Mouse (Mus musculus) limb, embryonic 13.5 days (tissue): Measurements from ENCODE around the gene Kcnj8. TPM values are rescaled to one million over a fixed set of nuclear protein-coding genes. Genes with fewer than 3 reads are reported as not detected.
A peak's percentile ranks its signal among the peaks of the same experiment; 100 is the strongest.
"Not testable (repeated sequence)": the region's sequence is repeated elsewhere in the genome, so short reads cannot be mapped to it uniquely, and the experiment has no call there.

Source experiments
- ATAC-seq: fragments of 200-750 bp; cut with Nextera tagmentation; 2 replicates; pipeline ENCODE4 v1.8.0; 2017; ENCODE audit warnings: low read depth, moderate number of reproducible peaks, moderate TSS enrichment; ENCODE audit not compliant: low FRiP score
- H3K27ac ChIP-seq: fragments of 300-500 bp; sonication (generic); 2 replicates; pipeline ENCODE4 v1.5.1; 2015; ENCODE audit warnings: inconsistent platforms, mild to moderate bottlenecking, moderate library complexity
- H3K27me3 ChIP-seq: fragments of 300-500 bp; sonication (generic); 2 replicates; pipeline ENCODE4 v1.6.1; 2015; ENCODE audit warnings: mild to moderate bottlenecking, inconsistent platforms
- H3K36me3 ChIP-seq: fragments of 300-500 bp; sonication (generic); 2 replicates; pipeline ENCODE4 v1.6.1; 2015; ENCODE audit warnings: inconsistent platforms, mild to moderate bottlenecking, moderate library complexity
- H3K4me1 ChIP-seq: fragments of 300-500 bp; sonication (generic); 2 replicates; pipeline ENCODE4 v1.6.1; 2015; ENCODE audit warnings: inconsistent platforms
- H3K4me2 ChIP-seq: fragments of 300-500 bp; sonication (generic); replicated peaks from 2 replicates; pipeline ENCODE4 v1.6.1; 2015; ENCODE audit warnings: inconsistent platforms, mild to moderate bottlenecking, moderate library complexity
- H3K4me3 ChIP-seq: fragments of 300-500 bp; sonication (generic); 2 replicates; pipeline ENCODE4 v1.5.1; 2015; ENCODE audit warnings: moderate library complexity, mild to moderate bottlenecking, inconsistent platforms
- H3K9ac ChIP-seq: fragments of 300-500 bp; sonication (generic); 2 replicates; pipeline ENCODE4 v1.6.1; 2015; ENCODE audit warnings: mild to moderate bottlenecking, inconsistent platforms
- H3K9me3 ChIP-seq: fragments of 300-500 bp; sonication (generic); 2 replicates; pipeline ENCODE4 v1.6.1; 2016; ENCODE audit warnings: inconsistent platforms
- WGBS: fragments of 180-500 bp; shearing (Covaris S2); methylation state at CpG from one replicate; pipeline ENCODE4 v1.1.7; 2015; 5-methylcytosine and 5-hydroxymethylcytosine counted together
- polyA plus RNA-seq: library from polyadenylated mRNA; unstranded; fragments of >200 nt; fragmentation: Nextera tagmentation; extraction: Ambion mirVana; gene quantifications from 2 replicates; pipeline ENCODE4 v1.2.1, GENCODE M21; 2015

The Kcnj8 gene
- polyA plus RNA-seq, 1 experiment from 2014 or later, result 5.9 TPM

DNA sequence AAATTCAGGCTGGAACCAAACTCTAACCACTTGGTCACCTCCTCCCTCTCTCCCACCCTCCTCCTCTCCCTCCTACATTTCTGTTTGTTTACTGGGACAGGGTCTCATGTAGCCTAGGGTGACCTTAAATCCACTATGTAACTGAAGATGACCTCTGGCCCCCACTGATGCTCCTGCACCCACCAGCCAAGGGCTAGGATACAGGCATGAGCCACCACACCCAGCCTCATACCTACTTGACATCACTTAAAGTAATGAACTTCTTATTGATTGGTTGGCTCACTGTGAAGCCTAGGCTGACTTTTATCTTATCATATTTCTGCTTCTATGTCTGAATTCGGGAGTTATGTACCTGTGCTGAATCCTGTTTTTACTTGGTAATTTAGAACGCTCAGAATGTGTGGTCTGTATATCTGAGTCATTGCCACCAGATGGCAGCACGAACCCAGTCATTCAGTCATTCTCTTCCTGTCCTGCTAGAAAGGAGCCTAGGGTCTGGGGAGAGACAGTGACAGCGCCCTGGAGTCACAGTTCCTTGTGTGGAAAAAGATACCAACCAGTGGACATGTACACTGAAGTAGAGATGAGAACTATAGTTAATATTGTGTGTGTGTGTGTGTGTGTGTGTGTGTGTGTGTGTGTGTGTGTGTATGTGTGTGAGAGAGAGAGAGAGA, 46.6 kb downstream of the Kcnj8 start:
- WGBS, result 3% methylated on average over 4 of the region's 4 CpGs
- H3K4me1 ChIP-seq, result 0 out of 2 replicates have a peak, but pooled peaks cover 5% of the 10 kb centered on the region
- no peak overlapping the region for H3K4me3 ChIP-seq
- 0 out of 2 replicates have a peak, but pooled peaks cover 3% of the 10 kb centered on the region for H3K27me3 ChIP-seq
- peak; percentile 81 for ATAC-seq
- no peak overlapping the region for H3K9ac ChIP-seq
- no peak overlapping the region for H3K27ac ChIP-seq
- no peaks in the 10 kb centered on the region for H3K36me3 ChIP-seq
- H3K4me2 ChIP-seq, result no peak overlapping the region
- no peaks in the 10 kb centered on the region for H3K9me3 ChIP-seq

DNA sequence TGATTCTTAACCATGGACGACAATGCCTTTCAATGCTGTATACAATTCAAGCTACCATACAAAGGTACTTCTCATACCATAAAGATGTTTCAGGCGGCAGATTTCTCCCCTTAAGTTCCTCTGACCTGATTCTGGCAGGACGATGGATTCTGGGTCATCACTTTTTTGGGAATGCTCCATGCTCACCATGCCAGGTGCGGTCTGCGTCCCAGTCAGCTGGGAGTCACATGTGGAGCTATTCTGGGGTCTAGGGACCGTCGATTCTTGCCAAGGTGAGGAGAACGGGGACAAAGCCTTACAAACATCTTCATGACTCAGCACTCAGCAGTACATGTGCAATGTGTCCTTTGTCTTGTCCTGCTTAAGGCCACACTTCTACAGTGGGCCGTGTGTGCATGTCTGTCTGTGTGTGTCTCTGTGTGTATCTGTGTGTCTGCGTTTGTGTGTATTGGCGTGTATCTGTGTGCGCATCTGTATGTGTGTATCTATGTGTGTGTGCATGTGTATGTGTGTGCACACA, 49.8 kb downstream of the Kcnj8 start:
- no peak for ATAC-seq
- 0 out of 2 replicates have a peak, but pooled peaks cover 3% of the 10 kb centered on the region for H3K27me3 ChIP-seq
- H3K36me3 ChIP-seq, result no peaks in the 10 kb centered on the region
- H3K9ac ChIP-seq, result no peak overlapping the region
- 82% methylated on average over 12 of the region's 12 CpGs for WGBS
- H3K4me2 ChIP-seq, result no peak overlapping the region
- no peaks in the 10 kb centered on the region for H3K4me1 ChIP-seq
- H3K27ac ChIP-seq, result no peak overlapping the region
- H3K9me3 ChIP-seq, result no peaks in the 10 kb centered on the region
- no peak overlapping the region for H3K4me3 ChIP-seq

DNA sequence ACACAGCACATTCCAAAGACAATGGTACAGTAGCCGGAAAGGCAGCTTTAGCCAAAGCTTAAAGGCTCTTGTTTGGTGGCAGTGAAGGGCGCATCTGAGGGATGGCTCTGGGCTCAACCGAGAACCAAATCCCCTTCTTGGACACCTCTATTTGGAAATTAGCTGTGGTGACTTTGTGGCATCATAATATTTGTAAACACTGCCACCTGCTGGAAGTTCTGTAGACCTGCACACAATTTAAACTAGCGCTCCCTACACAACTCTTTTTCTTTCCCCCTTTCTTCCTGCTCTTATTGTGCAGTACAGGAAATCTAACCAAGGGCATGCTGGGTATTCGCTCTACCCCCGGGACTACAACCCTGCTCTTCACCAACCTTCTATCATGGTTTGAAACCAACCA, 52.3 kb downstream of the Kcnj8 start:
- ATAC-seq, result peak; percentile 52; the same call in 1 of the 2 replicates

DNA sequence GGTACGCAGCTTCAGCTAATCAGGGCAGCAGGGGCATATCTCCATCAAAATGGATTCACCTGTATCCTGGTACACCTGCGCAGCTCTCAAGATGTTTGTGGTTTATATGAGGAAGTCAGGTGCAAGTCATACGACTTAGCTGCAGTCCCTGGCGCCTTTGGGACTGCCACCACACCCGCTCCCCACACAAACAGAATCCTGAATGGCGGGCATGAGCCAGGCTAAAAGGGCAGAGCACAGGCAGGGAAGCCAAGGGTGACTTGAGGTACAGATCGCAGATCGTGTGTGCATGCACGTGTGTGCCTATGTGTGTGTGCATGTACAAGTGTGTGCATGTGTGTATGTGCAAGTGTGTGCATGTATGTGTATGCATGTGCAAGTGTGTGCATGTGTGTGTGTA, 56.0 kb downstream of the Kcnj8 start:
- H3K4me2 ChIP-seq, H3K9me3 ChIP-seq: not testable (repeated sequence)
- 72% methylated on average over 9 of the region's 9 CpGs for WGBS

More for the DNA sequence above, 52.3 kb downstream of the Kcnj8 start:
- no peaks in the 10 kb centered on the region for H3K36me3 ChIP-seq
- WGBS, result 22% methylated on average over 6 of the region's 6 CpGs
- no peaks in the 10 kb centered on the region for H3K9me3 ChIP-seq
- peaks cover 9% of the 10 kb centered on the region; the same call in 1 of the 2 replicates for H3K27me3 ChIP-seq
- no peak overlapping the region for H3K27ac ChIP-seq
- H3K4me1 ChIP-seq, result no peaks in the 10 kb centered on the region; the same call in 1 of the 2 replicates
- H3K9ac ChIP-seq, result no peak overlapping the region
- no peak overlapping the region for H3K4me2 ChIP-seq
- no peak overlapping the region for H3K4me3 ChIP-seq

DNA sequence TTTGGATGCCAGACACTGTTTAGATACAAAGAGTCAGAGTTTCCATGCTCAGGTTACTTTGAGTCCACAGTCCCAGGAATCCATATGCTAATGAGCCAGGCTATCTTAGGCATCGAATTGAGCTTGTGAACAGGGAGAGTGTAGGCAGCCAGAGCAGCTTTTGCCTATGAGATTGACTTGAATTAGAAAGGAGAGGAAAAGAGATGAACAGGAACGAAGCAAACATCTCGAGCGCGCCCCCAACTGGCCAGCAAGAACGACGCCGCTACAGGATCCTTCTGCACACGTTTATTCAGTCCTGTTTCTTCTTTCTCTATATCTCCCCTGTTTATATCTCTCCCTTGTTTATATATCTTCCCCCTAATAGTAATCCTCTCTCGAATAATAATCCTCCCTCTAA, 56.5 kb downstream of the Kcnj8 start:
- H3K9ac ChIP-seq, result no peak overlapping the region
- WGBS, result 4% methylated on average over 10 of the region's 10 CpGs
- peaks cover 11% of the 10 kb centered on the region for H3K4me1 ChIP-seq
- H3K9me3 ChIP-seq, result no peaks in the 10 kb centered on the region
- H3K36me3 ChIP-seq, result no peaks in the 10 kb centered on the region
- no peak for ATAC-seq
- no peak overlapping the region for H3K27ac ChIP-seq
- H3K27me3 ChIP-seq, result peaks cover 16% of the 10 kb centered on the region; the same call in 1 of the 2 replicates
- no peak overlapping the region for H3K4me2 ChIP-seq
- no peak overlapping the region for H3K4me3 ChIP-seq

More for the DNA sequence above, 56.0 kb downstream of the Kcnj8 start:
- not testable (repeated sequence) for H3K9ac ChIP-seq, H3K27ac ChIP-seq, ATAC-seq, H3K4me3 ChIP-seq, H3K36me3 ChIP-seq
- Histone ChIP-seq H3K4me1 (peaks cover 11% of the 10 kb centered on the region), H3K27me3 (peaks cover 14% of the 10 kb centered on the region; the same call in 1 of the 2 replicates)

Other genes with a start within 250 kb of the Kcnj8 start
- not detected in 2 replicates for gene Slco1a5, start 248.6 kb downstream of the Kcnj8 start, polyA plus RNA-seq
- 17.6 and 19.6 TPM in 2 replicates for gene Pyroxd1, start 226.0 kb downstream of the Kcnj8 start, polyA plus RNA-seq
- gene Recql, start 184.5 kb downstream of the Kcnj8 start, polyA plus RNA-seq, result 28.0 and 30.5 TPM in 2 replicates
- gene Golt1b, start 184.4 kb downstream of the Kcnj8 start, polyA plus RNA-seq, result 144 TPM in 2 replicates
- gene Spx, start 158.2 kb downstream of the Kcnj8 start, polyA plus RNA-seq, result 0.65 and 1.0 TPM in 2 replicates
- gene Gys2, start 98.5 kb downstream of the Kcnj8 start, polyA plus RNA-seq, result 0.14 TPM in 1 of 2 replicates, not detected in the other
- gene Ldhb, start 63.7 kb downstream of the Kcnj8 start, polyA plus RNA-seq, result 361 and 383 TPM in 2 replicates
- gene Abcc9, start 130.7 kb upstream of the Kcnj8 start, polyA plus RNA-seq, result 1.4 and 1.8 TPM in 2 replicates
- gene Cmas, start 185.1 kb upstream of the Kcnj8 start, polyA plus RNA-seq, result 74.7 and 79.6 TPM in 2 replicates
- not detected in 2 replicates for gene Sult6b2, start 232.9 kb upstream of the Kcnj8 start, polyA plus RNA-seq